Mouse (Mus musculus) embryo, embryonic 10.5 days (tissue): ENCODE measurements around the gene Baiap3.

Experiments used
- DNase-seq: peaks from one replicate; pipeline ENCODE4 v3.0.0-alpha.2; 2015; ENCODE audit warnings: low spot score

Baiap3 gene

DNA sequence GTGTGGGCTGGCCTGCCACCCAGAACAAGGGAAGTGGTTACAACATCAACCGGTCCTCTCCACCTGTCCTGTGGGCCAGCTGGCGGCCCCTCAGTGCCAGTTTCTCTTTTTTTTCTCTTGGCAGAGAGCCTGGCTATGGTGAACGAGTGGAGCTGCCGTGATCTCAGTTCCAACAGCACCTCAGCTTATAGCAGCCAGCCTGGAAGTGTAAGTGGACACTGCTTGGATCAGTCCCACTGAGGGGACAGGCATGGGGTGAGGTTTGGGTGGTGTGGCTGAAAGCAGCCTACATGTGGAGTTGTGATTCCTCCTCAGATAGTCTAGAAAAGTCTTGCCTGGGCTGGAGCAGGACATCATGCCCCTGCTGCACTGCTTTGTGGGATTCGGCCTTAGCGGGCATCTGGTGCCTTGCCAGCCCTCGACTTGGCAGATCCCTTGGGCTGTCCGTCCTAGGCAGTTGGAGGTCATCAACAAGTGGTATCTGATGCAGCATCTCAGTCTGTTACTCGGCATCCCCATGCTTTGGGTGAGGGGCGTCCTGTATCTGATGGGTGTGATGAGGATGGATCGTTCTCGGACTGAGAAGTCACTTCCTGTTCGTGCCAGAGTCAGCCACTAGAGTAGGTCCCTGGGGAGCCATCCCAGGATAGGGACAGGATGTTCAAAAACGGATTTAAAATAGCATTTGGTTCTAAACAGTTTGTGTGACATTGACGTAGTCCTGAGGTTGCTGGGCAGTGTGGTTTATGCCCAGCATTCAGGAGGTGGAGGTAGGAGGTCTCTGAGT lies 45.3 kb downstream of the Baiap3 start:
- no peak for DNase-seq

DNA sequence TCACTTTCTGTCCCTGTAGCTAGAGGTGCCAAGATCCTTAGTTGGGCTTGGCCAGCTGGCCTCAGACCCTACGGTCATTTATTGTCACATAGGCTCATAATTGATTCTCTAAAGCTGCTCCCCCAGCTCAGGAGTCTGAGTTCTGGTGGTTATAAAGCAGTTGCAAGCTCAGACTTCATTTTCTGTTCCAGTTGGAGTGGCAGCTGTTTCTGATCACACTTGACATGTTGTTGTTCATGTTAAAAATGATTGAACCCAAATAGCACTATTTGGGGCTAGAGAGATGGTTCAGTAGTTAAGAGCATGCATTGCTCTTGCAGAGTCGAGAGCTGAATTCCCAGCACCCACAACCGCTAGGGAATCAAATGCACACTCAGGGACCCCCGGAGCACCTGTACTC lies 46.2 kb downstream of the Baiap3 start:
- DNase-seq = no peak

DNA sequence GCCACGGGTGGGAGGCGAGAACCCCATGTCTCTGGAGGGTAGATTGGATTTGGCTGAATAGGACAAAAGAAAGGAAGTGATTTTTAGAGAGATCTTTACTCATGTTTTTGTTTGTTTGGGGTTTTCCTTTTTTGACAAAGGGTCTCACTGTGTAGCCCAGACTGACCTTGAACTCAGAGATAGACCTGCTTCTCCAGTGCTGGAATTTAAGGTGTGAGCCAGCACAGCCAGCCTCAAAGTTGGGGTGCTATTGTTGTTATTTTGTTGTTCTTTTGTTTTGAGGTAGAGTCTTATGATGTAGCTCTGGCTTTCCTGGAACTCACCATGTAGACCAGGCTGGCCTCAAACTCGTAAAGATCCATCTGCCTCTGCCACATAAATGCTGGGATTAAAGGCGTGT lies 53.8 kb downstream of the Baiap3 start:
- no peak for DNase-seq
